Mouse (Mus musculus) limb, embryonic 14.5 days (tissue): ENCODE measurements at regions not wholly inside any gene's neighbourhood (a gene's known extent, or its start where the extent isn't known, plus 50 kb on each side); places are given as distances from the start of the nearest gene placed in this dataset.

ENCODE experiments used
- ATAC-seq: fragments of 200-750 bp; cut with Nextera tagmentation; 2 replicates; pipeline ENCODE4 v1.8.0; 2017; ENCODE audit warnings: low read depth, moderate number of reproducible peaks, moderate TSS enrichment; ENCODE audit not compliant: low FRiP score
- DNase-seq: peaks from one replicate; pipeline ENCODE4 v3.0.0-alpha.2; 2015; ENCODE audit warnings: low spot score
- H3K27ac ChIP-seq: fragments of 300-500 bp; sonication (generic); replicated peaks from 2 replicates; pipeline ENCODE4 v1.5.1; 2014; ENCODE audit warnings: low read depth, mild to moderate bottlenecking, low read length, moderate library complexity, mixed read lengths
- H3K27me3 ChIP-seq: fragments of 300-500 bp; sonication (generic); 2 replicates; pipeline ENCODE4 v1.6.1; 2014; ENCODE audit warnings: low read length, mixed read lengths; ENCODE audit not compliant: control insufficient read depth, insufficient read depth
- H3K36me3 ChIP-seq: fragments of 300-500 bp; sonication (generic); 2 replicates; pipeline ENCODE4 v1.6.1; 2014; ENCODE audit warnings: mild to moderate bottlenecking, low read length, moderate library complexity, mixed read lengths; ENCODE audit not compliant: control insufficient read depth, insufficient read depth
- H3K4me1 ChIP-seq: fragments of 300-500 bp; sonication (generic); 2 replicates; pipeline ENCODE4 v1.6.1; 2014; ENCODE audit warnings: antibody characterized with exemption, low read length, mixed read lengths; ENCODE audit not compliant: control insufficient read depth, insufficient read depth
- H3K4me2 ChIP-seq: fragments of 300-500 bp; sonication (generic); replicated peaks from 2 replicates; pipeline ENCODE4 v1.6.1; 2014; ENCODE audit warnings: low read depth, mild to moderate bottlenecking, low read length, moderate library complexity; ENCODE audit not compliant: severe bottlenecking
- H3K4me3 ChIP-seq: fragments of 300-500 bp; sonication (generic); replicated peaks from 2 replicates; pipeline ENCODE4 v1.5.1; 2014; ENCODE audit warnings: low read length
- H3K9ac ChIP-seq: fragments of 300-500 bp; sonication (generic); 2 replicates; pipeline ENCODE4 v1.6.1; 2014; ENCODE audit warnings: mild to moderate bottlenecking, low read depth, low read length, moderate library complexity; ENCODE audit not compliant: severe bottlenecking
- H3K9me3 ChIP-seq: fragments of 300-500 bp; sonication (generic); 2 replicates; pipeline ENCODE4 v1.6.1; 2016; ENCODE audit warnings: low read length; ENCODE audit not compliant: control insufficient read depth
- POLR2A ChIP-seq: fragments of 200-500 bp; IDR thresholded peaks from 2 replicates; pipeline ENCODE4 v1.8.0; 2012; ENCODE audit warnings: inconsistent platforms, mild to moderate bottlenecking, moderate library complexity, borderline replicate concordance; ENCODE audit not compliant: insufficient read depth, insufficient read length; ENCODE audit errors: extremely low read depth
- WGBS: fragments of 180-500 bp; shearing (Covaris S2); extraction: QIAGEN DNeasy Blood & Tissue Kit; methylation state at CpG from one replicate; pipeline ENCODE4 v1.1.7; 2014; 5-methylcytosine and 5-hydroxymethylcytosine counted together

GRCm38 (mm10) chr13:117105151-117105660 lies 79.9 kb upstream of the Parp8 start:
- Histone ChIP-seq H3K27me3 (no peaks in the 10 kb centered on the region), H3K4me1 (no peaks in the 10 kb centered on the region), H3K27ac (no peak overlapping the region), H3K4me2 (no peak overlapping the region), H3K9ac (no peak overlapping the region), H3K9me3 (no peaks in the 10 kb centered on the region), H3K4me3 (no peak overlapping the region), H3K36me3 (no peaks in the 10 kb centered on the region)
- WGBS: 72% methylated on average over 1 of the region's 1 CpGs
- DNase-seq (no peak), ATAC-seq (no peak)
- TF ChIP-seq POLR2A: no peak

- DNase-seq: no peak
- H3K27me3 ChIP-seq: no peaks in the 10 kb centered on the region
- H3K9me3 ChIP-seq: no peaks in the 10 kb centered on the region
Observed at GRCm38 (mm10) chr13:117094773-117095172, 69.4 kb upstream of the Parp8 start.

GRCm38 (mm10) chr13:117088629-117089028 lies 63.3 kb upstream of the Parp8 start:
- H3K4me2 ChIP-seq: no peak overlapping the region
- ATAC-seq (peak; percentile 44; the same call in 1 of the 2 replicates), DNase-seq (peak; percentile 55)
- H3K9ac ChIP-seq: no peak overlapping the region
- H3K27ac ChIP-seq: no peak overlapping the region
- H3K9me3 ChIP-seq: no peaks in the 10 kb centered on the region
- WGBS: 41% methylated on average over 3 of the region's 3 CpGs
- TF ChIP-seq POLR2A: no peak
- H3K4me1 ChIP-seq: no peaks in the 10 kb centered on the region
- H3K27me3 ChIP-seq: no peaks in the 10 kb centered on the region
- no peak overlapping the region for H3K4me3 ChIP-seq
- H3K36me3 ChIP-seq: no peaks in the 10 kb centered on the region

More at GRCm38 (mm10) chr13:117094773-117095172, 69.4 kb upstream of the Parp8 start:
- WGBS: 91% methylated on average over 1 of the region's 1 CpGs
- Histone ChIP-seq H3K4me2 (no peak overlapping the region), H3K9ac (no peak overlapping the region), H3K4me3 (no peak overlapping the region), H3K27ac (no peak overlapping the region), H3K4me1 (no peaks in the 10 kb centered on the region), H3K36me3 (no peaks in the 10 kb centered on the region)
- ATAC-seq: no peak
- TF ChIP-seq POLR2A: no peak

GRCm38 (mm10) chr13:117082758-117083157 lies 57.4 kb upstream of the Parp8 start:
- Histone ChIP-seq H3K27ac (no peak overlapping the region), H3K4me2 (no peak overlapping the region), H3K36me3 (no peaks in the 10 kb centered on the region), H3K4me3 (no peak overlapping the region), H3K27me3 (no peaks in the 10 kb centered on the region), H3K9me3 (no peaks in the 10 kb centered on the region), H3K4me1 (no peaks in the 10 kb centered on the region), H3K9ac (no peak overlapping the region)
- peak; percentile 8 for DNase-seq
- WGBS: 84% methylated on average over 4 of the region's 4 CpGs
- no peak for TF ChIP-seq POLR2A
- no peak for ATAC-seq

- Histone ChIP-seq H3K9ac (no peak overlapping the region), H3K4me1 (no peaks in the 10 kb centered on the region), H3K4me2 (no peak overlapping the region), H3K4me3 (no peak overlapping the region), H3K27me3 (no peaks in the 10 kb centered on the region), H3K9me3 (no peaks in the 10 kb centered on the region), H3K27ac (no peak overlapping the region), H3K36me3 (no peaks in the 10 kb centered on the region)
- no peak for TF ChIP-seq POLR2A
- 77% methylated on average over 1 of the region's 1 CpGs for WGBS
- ATAC-seq: no peak
- DNase-seq: no peak
Observed at GRCm38 (mm10) chr13:117079316-117079715, 54.0 kb upstream of the Parp8 start.
